Mouse (Mus musculus): Measurements from ENCODE around the gene Metap1d.

- TF ChIP-seq POLR2A (IDR thresholded peaks at IDR 0.05; ENCODE audit: insufficient read length, low read depth) (no peak), TCF12 (IDR thresholded peaks at IDR 0.05; ENCODE audit: insufficient read depth, poor library complexity, severe bottlenecking) (no peak), POLR2AphosphoS2 (IDR thresholded peaks at IDR 0.05; ENCODE audit: insufficient read length, low read depth) (no peak), MAX (IDR thresholded peaks at IDR 0.05; ENCODE audit: low read depth) (no peak), USF1 (IDR thresholded peaks at IDR 0.05; ENCODE audit: low read depth) (no peak), TCF3 (IDR thresholded peaks at IDR 0.05; ENCODE audit: insufficient read length, low read depth) (no peak), REST (IDR thresholded peaks at IDR 0.05; ENCODE audit: insufficient read depth, insufficient read length) (no peak), CEBPB (IDR thresholded peaks at IDR 0.05; ENCODE audit: insufficient read depth, poor library complexity, severe bottlenecking) (no peak), E2F4 (IDR thresholded peaks at IDR 0.05; ENCODE audit: insufficient read depth) (no peak)
Observed at GRCm38 (mm10) chr2:71471094-71471493, 18.0 kb downstream of the Metap1d start.

Measured in myocyte (in vitro differentiated cells).